Mouse (Mus musculus) liver, adult (tissue): Measurements from ENCODE around the gene Ltbp3.
A peak's percentile ranks its signal among the peaks of the same experiment; 100 is the strongest.

ENCODE experiments used
- GATA4 ChIP-seq: IDR thresholded peaks from 2 replicates; pipeline ENCODE4 v1.6.1; 2014; ENCODE audit warnings: mild to moderate bottlenecking, low read length; ENCODE audit not compliant: insufficient replicate concordance

Gene Ltbp3

GRCm38 (mm10) chr19:5791329-5791728, 50.6 kb downstream of the Ltbp3 start:
- no peak for TF ChIP-seq GATA4

GRCm38 (mm10) chr19:5793116-5793515, 52.4 kb downstream of the Ltbp3 start:
- no peak for TF ChIP-seq GATA4

- no peak for TF ChIP-seq GATA4
These were observed 54.3 kb downstream of the Ltbp3 start for GRCm38 (mm10) chr19:5794771-5795576.

- no peak for TF ChIP-seq GATA4
These were observed 55.2 kb downstream of the Ltbp3 start for GRCm38 (mm10) chr19:5795668-5796572.

GRCm38 (mm10) chr19:5796573-5797111, 55.9 kb downstream of the Ltbp3 start:
- TF ChIP-seq GATA4: no peak

GRCm38 (mm10) chr19:5797381-5798111, 56.8 kb downstream of the Ltbp3 start:
- TF ChIP-seq GATA4: no peak

GRCm38 (mm10) chr19:5798700-5799479, 58.2 kb downstream of the Ltbp3 start:
- TF ChIP-seq GATA4: peak; percentile 25; the same call in 1 of the 2 replicates

- no peak for TF ChIP-seq GATA4
These were observed 59.1 kb downstream of the Ltbp3 start for GRCm38 (mm10) chr19:5799566-5800349.

GRCm38 (mm10) chr19:5800350-5800631, 59.6 kb downstream of the Ltbp3 start:
- no peak for TF ChIP-seq GATA4

GRCm38 (mm10) chr19:5800632-5801431, 60.1 kb downstream of the Ltbp3 start:
- no peak for TF ChIP-seq GATA4

- TF ChIP-seq GATA4: no peak
These were observed 60.8 kb downstream of the Ltbp3 start for GRCm38 (mm10) chr19:5801432-5801964.

GRCm38 (mm10) chr19:5802011-5802786, 61.5 kb downstream of the Ltbp3 start:
- no peak for TF ChIP-seq GATA4
